Mouse (Mus musculus) urinary bladder, postnatal 14 days (tissue): ENCODE results near the gene Gm20708.
"Not testable (repeated sequence)": the region's sequence is repeated elsewhere in the genome, so short reads cannot be mapped to it uniquely, and the experiment has no call there.

Experiments
- DNase-seq: peaks from one replicate; pipeline ENCODE4 v3.0.0; 2021; ENCODE audit warnings: low spot score

Gene Gm20708

GRCm38 (mm10) chr11:117781199-117781821, 28.2 kb upstream of the Gm20708 start:
- DNase-seq = peak; percentile 77

- DNase-seq = no peak
Measured at GRCm38 (mm10) chr11:117781993-117782704, 27.3 kb upstream of the Gm20708 start, which contains the start of the genes Tmc8 and Tmc6. TSS of gene Tmc8 (plus strand) at chr11:117782076. TSS of gene Tmc6 (minus strand) at chr11:117782198.

GRCm38 (mm10) chr11:117782705-117783034, 26.8 kb upstream of the Gm20708 start:
- DNase-seq = no peak

GRCm38 (mm10) chr11:117783089-117783488, 26.4 kb upstream of the Gm20708 start:
- peak; percentile 45 for DNase-seq

- DNase-seq = peak; percentile 32
Measured at GRCm38 (mm10) chr11:117783683-117784309, 25.7 kb upstream of the Gm20708 start.

- peak; percentile 70 for DNase-seq
Measured at GRCm38 (mm10) chr11:117786294-117786693, 23.2 kb upstream of the Gm20708 start.

- DNase-seq = not testable (repeated sequence)
Measured at GRCm38 (mm10) chr11:117788481-117788880, 21.0 kb upstream of the Gm20708 start.

GRCm38 (mm10) chr11:117790286-117790685, 19.2 kb upstream of the Gm20708 start:
- peak; percentile 76 for DNase-seq

GRCm38 (mm10) chr11:117790703-117791440, 18.6 kb upstream of the Gm20708 start:
- peak; percentile 81 for DNase-seq

- no peak for DNase-seq
Measured at GRCm38 (mm10) chr11:117791441-117791761, 18.1 kb upstream of the Gm20708 start.

- DNase-seq = peak; percentile 89
Measured at GRCm38 (mm10) chr11:117792281-117792888, 17.1 kb upstream of the Gm20708 start.

- DNase-seq = no peak
Measured at GRCm38 (mm10) chr11:117794035-117794551, 15.4 kb upstream of the Gm20708 start.

- DNase-seq = no peak
Measured at GRCm38 (mm10) chr11:117796954-117797353, 12.5 kb upstream of the Gm20708 start.

GRCm38 (mm10) chr11:117797511-117798159, 11.8 kb upstream of the Gm20708 start, which contains the start of gene 6030468B19Rik:
TSS of gene 6030468B19Rik (plus strand) at chr11:117797660.
- no peak for DNase-seq

- DNase-seq = no peak
Measured at GRCm38 (mm10) chr11:117798160-117798541, 11.3 kb upstream of the Gm20708 start.

GRCm38 (mm10) chr11:117799174-117799573, 10.3 kb upstream of the Gm20708 start:
- no peak for DNase-seq

- no peak for DNase-seq
Measured at GRCm38 (mm10) chr11:117800038-117800437, 9.4 kb upstream of the Gm20708 start.

- DNase-seq = no peak
Measured at GRCm38 (mm10) chr11:117801650-117802049, 7.8 kb upstream of the Gm20708 start.

- DNase-seq = no peak
Measured at GRCm38 (mm10) chr11:117803166-117803688, 6.2 kb upstream of the Gm20708 start.

GRCm38 (mm10) chr11:117806781-117807180, 2.7 kb upstream of the Gm20708 start:
- DNase-seq = no peak
